Mouse (Mus musculus): Measurements from ENCODE around the gene Tas2r126.

GRCm38 (mm10) chr6:42405134-42405533 is 29.2 kb upstream of the Tas2r126 start, which contains the start of gene Tas2r135:
- TF ChIP-seq CTCF (IDR thresholded peaks at IDR 0.05; ENCODE audit: low read depth, low read length) (no peak), POLR2A (IDR thresholded peaks at IDR 0.05; ENCODE audit: borderline replicate concordance, low read depth, low read length) (no peak)
